Mouse (Mus musculus) naive thymus-derived CD4-positive, alpha-beta T cell, adult 5 months (primary cell): ENCODE results near the gene Tmcc3. TPM values are rescaled to one million over a fixed set of nuclear protein-coding genes. Genes with fewer than 3 reads are reported as not detected.

Experiments used
- polyA plus RNA-seq: library from polyadenylated mRNA; unstranded; fragments of 100-300 nt; shearing (Covaris generic); gene quantifications from one replicate; pipeline ENCODE4 v1.2.1, GENCODE M21; 2017

Tmcc3 gene
- 3.3 TPM for polyA plus RNA-seq

GRCm38 (mm10) chr10:94311511-94312006, at the start of gene Tmcc3:
Tmcc3 (plus strand) TSS chr10:94311949.

GRCm38 (mm10) chr10:94298471-94298870, 13.3 kb upstream of the Tmcc3 start, which contains the start of gene Gm4792:
Gm4792 (minus strand) TSS chr10:94298703.

Other genes with a start within 250 kb of the Tmcc3 start
- 7.5 TPM for gene Nr2c1, start 163.9 kb upstream of the Tmcc3 start, polyA plus RNA-seq
- 61.5 TPM for gene Ndufa12, start 113.2 kb upstream of the Tmcc3 start, polyA plus RNA-seq
- not detected for gene Gm4792, start 13.2 kb upstream of the Tmcc3 start, polyA plus RNA-seq